Mouse (Mus musculus): ENCODE measurements around the gene Dedd.

Dedd gene

DNA sequence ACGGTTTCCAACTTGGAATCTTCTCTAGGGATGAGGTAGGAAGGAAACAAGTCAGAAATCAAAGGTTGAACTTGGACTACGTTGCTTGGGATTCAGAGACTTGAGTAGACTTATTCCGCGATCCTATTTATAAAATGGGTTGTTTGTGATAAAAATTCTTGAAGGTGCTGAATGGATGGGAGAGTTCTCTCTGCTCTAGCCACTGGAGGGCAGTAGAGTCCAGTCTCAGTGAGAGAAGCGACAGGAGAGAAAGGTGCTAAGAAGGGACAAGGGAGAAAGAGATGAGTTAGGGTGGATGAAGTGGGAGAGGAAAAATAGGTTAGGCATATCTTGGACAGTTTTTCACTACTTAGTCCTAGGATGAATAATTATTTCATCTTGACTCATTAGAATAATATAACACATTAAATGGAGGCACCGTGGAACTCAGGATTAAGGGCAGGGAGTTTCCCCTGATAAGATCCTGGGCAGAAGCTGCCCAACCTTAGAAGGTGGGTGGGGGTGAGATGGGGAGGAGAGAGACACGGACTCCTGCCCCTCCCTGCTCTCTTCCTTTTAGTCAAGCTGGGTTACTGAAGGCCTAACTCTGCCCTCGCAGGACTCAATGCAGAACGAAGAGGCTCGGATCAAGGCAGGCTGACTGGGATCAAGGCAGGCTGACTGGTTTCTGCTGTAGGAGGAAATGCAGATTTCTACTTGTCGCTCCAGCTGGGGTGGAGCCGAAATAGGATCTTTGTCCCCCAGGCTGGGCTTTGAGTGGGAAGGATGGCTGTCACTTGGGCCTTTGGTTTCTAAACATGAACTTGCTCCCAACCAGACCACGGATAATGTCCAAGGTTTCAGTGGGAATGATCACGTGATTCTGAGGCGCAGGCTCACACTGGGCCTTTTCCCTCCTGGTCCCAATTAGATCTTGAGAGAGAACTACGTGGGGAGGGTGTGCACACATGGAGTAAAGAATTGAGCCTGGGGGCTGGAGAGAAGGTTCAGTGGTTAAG is 32.5 kb downstream of the Dedd start:
- DNase-seq (ENCODE audit: low spot score in 2 of 2) = peak; percentile 73 to 78

DNA sequence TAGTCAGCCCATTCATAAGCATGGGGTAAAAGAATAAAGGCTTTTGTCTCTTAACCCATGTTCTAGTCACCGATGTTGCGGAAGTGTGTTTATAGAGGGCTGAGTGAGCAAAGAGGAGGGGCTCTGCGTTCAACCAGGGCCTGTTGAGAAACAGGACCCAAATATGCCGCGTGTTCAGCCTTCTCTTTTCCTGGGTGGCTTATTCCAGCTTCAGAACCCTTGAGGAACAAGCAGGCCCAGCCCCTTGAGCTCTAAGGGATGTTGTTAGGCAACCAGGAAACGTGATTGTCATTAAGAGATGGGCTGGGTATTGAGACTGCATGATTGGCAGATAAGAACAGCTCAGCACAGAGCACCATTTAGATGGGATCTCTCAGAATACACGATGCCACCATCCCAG is 37.0 kb downstream of the Dedd start:
- DNase-seq (ENCODE audit: low spot score in 2 of 2) = no peak

DNA sequence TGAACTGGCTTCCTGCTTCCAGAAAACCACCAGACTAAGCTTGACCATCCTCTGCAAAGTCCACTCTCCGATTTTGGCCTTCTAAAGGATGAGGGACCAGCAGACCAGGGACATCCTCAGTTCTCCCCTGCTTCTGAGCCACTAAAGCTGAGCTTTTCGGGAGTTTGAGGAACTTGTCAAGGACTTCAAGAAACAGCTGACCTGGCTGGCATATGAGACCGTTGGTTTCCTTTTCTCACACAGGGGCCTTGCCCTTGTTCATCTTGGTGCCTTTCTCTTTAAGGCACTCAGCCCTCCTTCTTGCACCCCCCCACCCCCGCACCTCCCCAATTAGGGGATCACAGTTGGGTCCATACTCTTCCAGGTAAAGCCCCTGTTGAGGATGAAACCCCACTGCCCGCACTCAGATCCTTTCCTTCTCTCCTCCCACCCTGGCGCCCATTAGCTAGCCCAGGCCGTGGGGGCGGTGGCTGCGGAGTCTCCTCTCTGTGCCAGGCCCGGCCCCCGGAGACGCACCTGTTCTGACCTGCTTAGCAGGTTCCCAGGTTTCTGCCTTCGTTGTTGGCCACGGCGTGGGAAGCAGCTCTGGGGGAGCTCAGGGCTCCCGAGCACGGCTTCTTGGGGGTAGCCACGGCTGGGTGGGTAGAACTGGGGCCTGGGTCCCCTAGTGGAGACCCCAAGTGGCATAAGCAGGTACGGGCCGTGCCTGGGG is 41.1 kb downstream of the Dedd start, which contains the start of gene Nectin4:
Nectin4 (plus strand) TSS at position 255 of the 712 bp plus-strand sequence.
- no peak for DNase-seq (ENCODE audit: low spot score in 2 of 2)

DNA sequence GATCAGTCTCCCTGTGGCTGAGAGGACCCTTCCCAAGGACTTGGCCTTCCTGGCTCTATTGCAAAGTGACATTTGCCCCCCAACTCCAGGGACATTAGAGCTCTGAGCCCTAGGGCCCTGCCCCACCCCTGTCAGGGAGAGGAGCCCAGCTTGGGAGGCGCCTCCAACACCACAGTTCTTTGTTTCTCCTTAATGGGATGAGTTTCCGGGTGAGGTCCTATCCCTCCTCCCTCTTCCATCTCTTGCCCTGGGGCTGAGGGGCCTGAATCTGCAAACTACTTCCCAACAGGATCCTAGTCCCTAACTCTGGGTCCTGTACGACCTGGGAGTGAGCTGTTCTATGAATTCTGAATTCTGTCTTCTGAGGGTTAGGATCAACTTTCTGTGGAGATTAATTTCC is 43.9 kb downstream of the Dedd start:
- DNase-seq (ENCODE audit: low spot score in 2 of 2) = no peak

DNA sequence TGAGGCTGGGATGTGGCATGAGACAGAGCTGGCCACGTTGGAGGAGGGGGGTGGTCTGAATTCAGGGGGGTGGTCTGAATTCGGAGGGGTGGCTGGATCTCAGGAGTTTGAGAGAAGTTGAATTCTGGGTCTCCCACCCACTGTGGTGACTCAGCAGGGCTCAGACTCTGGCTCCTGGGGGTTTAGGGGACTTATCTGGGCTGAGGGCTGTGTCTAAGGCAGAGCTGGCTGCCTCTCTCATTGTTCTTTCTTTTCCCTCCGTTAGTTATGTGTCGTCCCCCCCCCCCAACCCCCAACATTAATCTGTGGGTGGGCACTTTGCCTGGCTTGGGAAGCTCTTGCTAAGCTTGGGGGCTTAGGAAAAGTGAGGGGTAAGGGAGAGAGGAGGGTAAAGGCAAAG is 45.0 kb downstream of the Dedd start:
- no peak for DNase-seq (ENCODE audit: low spot score in 2 of 2)

DNA sequence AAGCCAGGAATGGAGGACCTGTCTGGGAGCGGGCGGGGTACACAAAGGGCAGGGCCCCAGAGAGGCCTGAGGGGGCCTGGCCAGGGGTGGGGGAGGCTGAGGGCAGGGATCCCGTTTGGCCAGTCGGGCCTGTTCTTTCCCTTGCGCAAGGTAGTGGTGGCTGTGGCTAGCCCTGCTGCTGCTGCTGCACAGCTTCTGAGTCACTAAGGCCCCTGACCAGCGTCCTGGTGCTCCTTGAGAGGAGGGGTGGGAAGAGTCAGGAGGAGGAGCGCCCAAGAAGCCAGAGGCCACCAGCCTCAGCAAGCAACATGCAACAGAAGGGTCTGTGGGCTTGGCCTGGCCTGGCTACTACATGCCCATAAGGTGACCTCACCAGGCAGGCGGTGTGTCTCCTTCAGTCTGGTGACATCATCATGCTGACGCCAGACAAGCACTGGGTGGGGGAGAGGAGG is 46.7 kb downstream of the Dedd start:
- DNase-seq (ENCODE audit: low spot score in 2 of 2) = no peak

DNA sequence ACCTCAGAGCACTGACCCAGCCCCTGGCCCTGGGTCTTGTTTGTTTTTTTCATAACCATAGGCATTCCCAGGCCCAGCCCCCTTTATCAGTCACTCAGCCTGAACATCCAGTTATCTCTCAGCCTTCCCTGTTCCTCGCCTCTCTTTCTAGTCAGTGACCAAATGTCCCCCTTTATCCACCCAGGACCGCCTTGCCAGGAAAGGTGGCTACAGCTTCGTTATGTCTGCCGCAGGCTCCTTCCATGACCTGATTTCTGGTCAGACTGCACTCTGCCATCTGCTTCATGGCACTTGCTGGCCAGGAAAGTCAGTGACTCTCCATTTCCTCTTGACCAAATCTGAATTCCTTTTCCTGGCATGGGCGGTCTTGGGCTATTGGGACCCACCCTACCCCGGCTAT is 49.4 kb downstream of the Dedd start:
- no peak for DNase-seq (ENCODE audit: low spot score in 2 of 2)

DNA sequence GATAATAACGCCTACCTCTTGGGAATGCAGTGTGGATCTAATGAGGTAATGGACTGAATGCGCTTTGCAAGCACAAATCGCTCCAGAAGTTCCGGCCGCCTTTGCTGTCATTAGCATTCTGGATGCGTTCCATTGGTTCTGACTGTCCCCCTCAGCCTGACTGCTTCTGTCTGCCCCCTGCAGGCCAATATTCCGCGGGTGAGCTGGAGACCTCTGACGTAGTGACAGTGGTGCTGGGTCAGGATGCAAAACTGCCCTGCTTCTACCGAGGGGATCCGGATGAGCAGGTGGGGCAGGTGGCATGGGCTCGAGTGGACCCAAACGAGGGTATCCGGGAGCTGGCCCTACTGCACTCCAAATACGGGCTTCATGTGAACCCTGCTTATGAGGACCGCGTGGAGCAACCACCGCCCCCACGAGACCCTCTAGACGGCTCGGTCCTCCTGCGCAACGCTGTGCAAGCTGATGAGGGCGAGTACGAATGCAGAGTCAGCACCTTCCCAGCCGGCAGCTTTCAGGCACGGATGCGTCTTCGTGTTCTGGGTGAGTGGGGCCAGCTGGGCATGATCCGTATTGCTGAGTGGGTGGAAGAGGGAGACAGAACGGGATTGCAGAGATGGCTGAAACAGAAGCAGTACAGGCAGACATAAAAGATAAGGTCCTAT is 51.1 kb downstream of the Dedd start:
- DNase-seq (ENCODE audit: low spot score in 2 of 2) = peak; percentile 74 to 82

DNA sequence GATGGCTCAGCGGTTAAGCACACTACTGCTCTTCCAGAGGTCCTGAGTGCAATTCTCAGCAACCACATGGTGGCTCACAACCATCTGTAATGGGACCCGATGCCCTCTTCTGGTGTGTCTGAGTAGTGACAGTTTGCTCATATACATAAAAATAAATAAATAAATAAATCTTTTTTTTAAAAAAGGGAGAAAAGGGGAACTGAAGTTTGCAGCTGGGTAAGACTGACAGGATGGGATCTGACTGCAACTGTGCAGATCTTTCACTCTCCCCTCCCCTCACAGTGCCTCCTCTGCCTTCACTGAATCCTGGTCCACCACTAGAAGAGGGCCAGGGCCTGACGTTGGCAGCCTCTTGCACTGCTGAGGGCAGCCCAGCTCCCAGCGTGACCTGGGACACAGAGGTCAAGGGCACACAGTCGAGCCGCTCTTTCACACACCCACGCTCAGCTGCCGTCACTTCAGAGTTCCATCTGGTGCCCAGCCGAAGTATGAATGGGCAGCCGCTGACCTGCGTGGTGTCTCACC is 53.2 kb downstream of the Dedd start:
- DNase-seq (ENCODE audit: low spot score in 2 of 2) = no peak

DNA sequence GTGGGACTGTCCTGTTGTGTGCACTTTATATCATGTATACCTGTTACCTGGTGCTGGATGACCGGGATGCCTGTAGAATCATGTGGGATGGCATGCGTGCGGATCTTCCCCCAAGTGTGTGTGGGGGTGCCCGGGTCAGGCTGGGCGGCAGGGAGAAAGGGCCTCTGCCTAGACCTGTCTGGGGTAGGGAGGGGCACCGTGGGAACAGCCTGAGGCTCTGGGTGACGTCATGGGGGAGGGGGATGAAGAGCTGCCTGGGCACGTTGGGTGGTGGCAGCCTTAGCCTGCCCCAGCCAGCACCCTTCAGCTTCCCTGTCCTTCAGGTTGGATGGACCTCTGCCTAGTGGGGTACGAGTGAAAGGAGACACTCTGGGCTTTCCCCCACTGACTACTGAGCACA is 55.4 kb downstream of the Dedd start:
- DNase-seq (ENCODE audit: low spot score in 2 of 2) = no peak

DNA sequence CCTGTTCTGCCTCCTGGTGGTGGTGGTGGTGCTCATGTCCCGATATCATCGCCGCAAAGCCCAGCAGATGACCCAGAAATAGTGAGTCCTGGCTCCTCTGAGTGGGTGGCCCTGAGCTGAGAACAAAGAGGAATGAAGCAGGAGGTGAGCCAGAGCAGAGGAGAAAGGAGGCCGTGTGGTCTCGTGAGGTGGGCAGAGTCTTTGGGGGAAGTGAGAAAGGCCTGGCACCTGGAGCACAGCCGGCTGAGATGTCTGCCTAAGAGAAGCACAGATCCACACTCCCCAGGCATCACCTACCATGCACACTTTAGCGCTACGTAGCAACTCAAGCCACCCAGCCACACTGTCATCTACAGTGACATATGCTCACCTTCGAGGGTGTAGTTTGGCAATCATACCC is 56.2 kb downstream of the Dedd start:
- no peak for DNase-seq (ENCODE audit: low spot score in 2 of 2)

DNA sequence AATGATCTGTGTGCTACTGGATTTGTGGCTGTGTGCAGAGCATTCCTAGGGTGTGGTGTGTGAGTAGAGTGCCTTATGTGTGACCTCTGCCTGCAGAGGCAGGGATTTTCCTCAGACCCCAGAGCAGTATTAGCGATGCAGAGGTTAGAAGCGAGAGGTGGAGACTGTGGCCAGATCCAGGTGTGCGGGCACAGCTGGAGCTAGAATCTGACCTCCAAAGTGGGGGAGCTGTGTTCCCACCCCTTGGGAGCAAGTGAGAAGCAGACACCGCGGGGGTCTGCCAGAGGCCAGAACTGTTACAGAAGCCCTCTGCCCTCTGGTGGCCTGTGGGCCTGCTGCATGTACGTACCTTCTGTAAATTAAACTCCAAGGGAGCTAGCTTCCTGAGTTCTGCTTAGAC is 58.2 kb downstream of the Dedd start:
- no peak for DNase-seq (ENCODE audit: low spot score in 2 of 2)

DNA sequence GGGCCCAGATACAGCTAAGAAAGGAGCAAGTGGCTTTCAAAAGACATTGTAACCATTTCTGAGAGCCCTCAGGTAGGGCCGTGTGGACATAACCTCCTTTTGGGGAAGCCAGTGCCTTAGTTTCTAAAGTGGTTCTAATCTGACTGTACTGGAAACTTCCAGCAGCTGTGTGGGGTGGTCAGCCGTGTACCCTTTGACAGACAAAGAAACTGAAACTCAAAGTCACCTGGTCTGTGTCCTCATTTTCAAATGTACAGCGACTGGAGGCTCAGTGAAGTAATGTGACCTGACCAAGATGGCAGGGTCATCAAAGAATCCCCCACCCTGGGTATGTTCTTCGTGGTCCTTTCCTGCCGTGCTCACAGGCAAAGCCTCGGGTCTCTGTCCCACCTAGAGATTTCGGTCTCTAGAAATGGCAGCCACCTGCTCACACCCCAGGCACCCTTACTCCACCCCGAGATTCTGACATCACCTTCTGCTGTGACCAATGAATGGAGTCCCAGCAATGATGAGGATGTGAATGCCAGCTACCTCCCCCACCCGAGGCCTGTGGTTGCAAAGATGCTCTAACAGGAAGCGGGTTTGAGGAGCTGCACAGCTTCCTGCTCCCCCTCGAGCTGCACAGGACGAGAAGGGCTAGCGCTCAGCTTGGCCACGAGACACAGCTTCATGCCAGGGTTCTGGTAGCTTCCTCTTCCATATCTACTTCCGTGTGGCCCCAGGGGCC is 59.6 kb downstream of the Dedd start, which contains the start of gene Arhgap30:
Arhgap30 (plus strand) TSS at position 579 of the 727 bp plus-strand sequence.
- DNase-seq (ENCODE audit: low spot score in 2 of 2) = peak; percentile 96 to 97

DNA sequence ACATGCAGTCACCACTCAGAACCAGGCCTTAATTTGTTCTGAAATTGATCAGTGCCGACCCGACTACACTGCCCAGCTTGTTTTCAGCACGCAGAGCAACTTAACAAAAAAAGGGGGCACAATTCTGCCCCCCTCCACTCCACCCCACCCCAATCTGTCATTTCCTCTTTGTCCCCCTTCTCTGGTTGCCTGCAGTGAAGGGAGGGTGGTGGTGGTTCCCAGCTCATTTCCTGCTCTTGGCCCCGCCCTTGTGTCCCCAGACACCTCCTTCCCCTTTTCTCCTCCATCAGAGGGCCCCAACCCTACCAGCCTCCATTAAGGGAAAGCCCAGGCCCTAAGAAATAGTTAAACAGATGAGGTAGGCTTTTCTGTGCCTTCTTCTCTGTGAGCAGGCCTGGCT is 61.2 kb downstream of the Dedd start:
- DNase-seq (ENCODE audit: low spot score in 2 of 2) = peak; percentile 84 to 89
